8 mouse cellular contexts compared by ENCODE assay signal in genomic region chr5:146867246-146867945, GRCm38 (mm10). TPM values are rescaled to one million over a fixed set of nuclear protein-coding genes. Genes with fewer than 3 reads are reported as not detected.
DNase-seq lines count a peak whose midpoint lies in the region; ATAC-seq and TF ChIP-seq lines count a peak whose summit lies in the region.

No protein-coding gene starts in this region.

- H3K4me2 ChIP-seq in heart, embryonic 13.5 days = peak overlapping the region; percentile 74
- H3K4me2 ChIP-seq in liver, embryonic 16.5 days (ENCODE audit: low read depth, low read length) = peak overlapping the region; percentile 36
- H3K4me2 ChIP-seq in neural tube, embryonic 13.5 days = peak overlapping the region; percentile 51

- H3K27ac ChIP-seq in embryonic fibroblast, embryonic 13.5 days (ENCODE audit: insufficient read depth, low read length) = peak overlapping the region; percentile 73
- peak overlapping the region; percentile 82 for H3K27ac ChIP-seq in heart, embryonic 13.5 days (replicated peaks)
- peak overlapping the region; percentile 4 for H3K27ac ChIP-seq in liver, embryonic 16.5 days (ENCODE audit: low read length)
- H3K27ac ChIP-seq in neural tube, embryonic 13.5 days (replicated peaks) = peak overlapping the region; percentile 42

- peak; percentile 47; the same call in 1 of the 2 replicates for ATAC-seq in heart, embryonic 13.5 days (ENCODE audit: extremely low read depth, insufficient number of reproducible peaks, low FRiP score, low TSS enrichment)
- peak; percentile 80 for ATAC-seq in liver, embryonic 16.5 days (ENCODE audit: low read depth)
- peak; percentile 67 for ATAC-seq in neural tube, embryonic 13.5 days (ENCODE audit: low read depth)

- peak overlapping the region; percentile 68 for H3K9ac ChIP-seq in heart, embryonic 13.5 days
- 0 out of 2 replicates have a peak overlapping the region, but pooled peaks have one; percentile 6 for H3K9ac ChIP-seq in liver, embryonic 16.5 days (ENCODE audit: low read depth, low read length)
- peak overlapping the region; percentile 31; the same call in 1 of the 2 replicates for H3K9ac ChIP-seq in neural tube, embryonic 13.5 days

- H3K27me3 ChIP-seq in heart, embryonic 13.5 days (replicated peaks) = no peaks in the 10 kb centered on the region
- no peaks in the 10 kb centered on the region for H3K27me3 ChIP-seq in liver, embryonic 16.5 days (ENCODE audit: control insufficient read depth, insufficient read depth, low read depth, low read length)
- no peaks in the 10 kb centered on the region for H3K27me3 ChIP-seq in neural tube, embryonic 13.5 days

- TF ChIP-seq CTCF in embryonic fibroblast, embryonic 13.5 days (IDR thresholded peaks at IDR 0.05; ENCODE audit: borderline replicate concordance, insufficient read depth, low read length) = no peak

- peaks cover 3% of the 10 kb centered on the region; the same call in 1 of the 2 replicates for H3K9me3 ChIP-seq in heart, embryonic 13.5 days
- no peaks in the 10 kb centered on the region for H3K9me3 ChIP-seq in liver, embryonic 16.5 days (replicated peaks; ENCODE audit: control insufficient read depth, low read length)
- peaks cover 3% of the 10 kb centered on the region; the same call in 1 of the 2 replicates for H3K9me3 ChIP-seq in neural tube, embryonic 13.5 days

- no peaks in the 10 kb centered on the region for H3K36me3 ChIP-seq in heart, embryonic 13.5 days
- no peaks in the 10 kb centered on the region for H3K36me3 ChIP-seq in liver, embryonic 16.5 days (ENCODE audit: control insufficient read depth, insufficient read depth)
- no peaks in the 10 kb centered on the region for H3K36me3 ChIP-seq in neural tube, embryonic 13.5 days

- H3K4me3 ChIP-seq in embryonic fibroblast, embryonic 13.5 days (ENCODE audit: insufficient read depth, low read length) = 0 out of 2 replicates have a peak overlapping the region, but pooled peaks have one; percentile 5
- peak overlapping the region; percentile 47 for H3K4me3 ChIP-seq in heart, embryonic 13.5 days
- H3K4me3 ChIP-seq in liver, embryonic 16.5 days (ENCODE audit: low read depth, low read length) = no peak overlapping the region; the same call in 1 of the 2 replicates
- H3K4me3 ChIP-seq in neural tube, embryonic 13.5 days = peak overlapping the region; percentile 20

- DNase-seq in B cell, adult 2 months = peak; percentile 76
- peak; percentile 91 for DNase-seq in adipocyte (ENCODE audit: low spot score)
- peak; percentile 35 to 44 for DNase-seq in kidney, postnatal 36 days
- DNase-seq in thymus, postnatal 0 days (ENCODE audit: low spot score) = peak; percentile 39

- 3% methylated on average over 19 of the region's 19 CpGs for WGBS in heart, embryonic 13.5 days
- 2% methylated on average over 19 of the region's 19 CpGs for WGBS in liver, embryonic 16.5 days (ENCODE audit: insufficient replicate concordance)
- 7% methylated on average over 19 of the region's 19 CpGs for WGBS in neural tube, embryonic 13.5 days

- no peaks in the 10 kb centered on the region for H3K4me1 ChIP-seq in embryonic fibroblast, embryonic 13.5 days (ENCODE audit: control insufficient read depth, insufficient read depth, low read length)
- peaks cover 23% of the 10 kb centered on the region for H3K4me1 ChIP-seq in heart, embryonic 13.5 days
- H3K4me1 ChIP-seq in liver, embryonic 16.5 days (ENCODE audit: control insufficient read depth, low read depth, low read length) = peaks cover 28% of the 10 kb centered on the region
- peaks cover 8% of the 10 kb centered on the region for H3K4me1 ChIP-seq in neural tube, embryonic 13.5 days (replicated peaks)

- TF ChIP-seq POLR2A in embryonic fibroblast, embryonic 13.5 days (IDR thresholded peaks at IDR 0.05; ENCODE audit: low read depth, low read length) = peak; percentile 74

RNA-seq across cellular contexts. Expression of gene Rasl11a, which starts 22.5 kb away (rescaled TPM):
- 9.6 and 9.7 TPM in 2 replicates for polyA plus RNA-seq in embryonic fibroblast, embryonic 13.5 days (2011; ENCODE audit: insufficient read length, low read depth, missing spikeins)
- 8.1 and 10.7 TPM in 2 replicates for polyA plus RNA-seq in heart, embryonic 13.5 days (2015; fragmentation: Nextera tagmentation; extraction: Ambion mirVana)
- polyA plus RNA-seq in liver, embryonic 16.5 days (2015; fragmentation: Nextera tagmentation; extraction: Ambion mirVana) = 2.6 and 2.7 TPM in 2 replicates
- 23.1 and 24.9 TPM in 2 replicates for polyA plus RNA-seq in neural tube, embryonic 13.5 days (2015; fragmentation: Nextera tagmentation; extraction: Ambion mirVana)
- 8.5 and 8.6 TPM in 2 replicates for polyA plus RNA-seq in thymus, postnatal 0 days (2015; fragmentation: Nextera tagmentation; extraction: Ambion mirVana)

RNA-seq across cellular contexts. Expression of gene Rpl21, which starts 34.7 kb away (rescaled TPM):
- 87.4 and 122 TPM in 2 replicates for polyA plus RNA-seq in embryonic fibroblast, embryonic 13.5 days (2011; ENCODE audit: insufficient read length, low read depth, missing spikeins)
- 348 and 372 TPM in 2 replicates for polyA plus RNA-seq in heart, embryonic 13.5 days (2015; fragmentation: Nextera tagmentation; extraction: Ambion mirVana)
- polyA plus RNA-seq in liver, embryonic 16.5 days (2015; fragmentation: Nextera tagmentation; extraction: Ambion mirVana) = 251 and 280 TPM in 2 replicates
- 364 and 418 TPM in 2 replicates for polyA plus RNA-seq in neural tube, embryonic 13.5 days (2015; fragmentation: Nextera tagmentation; extraction: Ambion mirVana)
- 656 and 659 TPM in 2 replicates for polyA plus RNA-seq in thymus, postnatal 0 days (2015; fragmentation: Nextera tagmentation; extraction: Ambion mirVana)

Comparison
In these comparisons a context has a peak if more than half of its experiments do, and no peak if none do; other contexts are left out.
1. DNase-seq: peak in every context shown above with its lines; median percentile 91 in adipocyte; 76 in B cell, adult 2 months; 40 in kidney, postnatal 36 days; 39 in thymus, postnatal 0 days.
2. H3K27ac ChIP-seq: peak in every context shown above with its lines; median percentile 82 in heart, embryonic 13.5 days; 73 in embryonic fibroblast, embryonic 13.5 days; 42 in neural tube, embryonic 13.5 days; 4 in liver, embryonic 16.5 days.
3. H3K9ac ChIP-seq: peak in every context shown above with its lines; median percentile 68 in heart, embryonic 13.5 days; 31 in neural tube, embryonic 13.5 days; 6 in liver, embryonic 16.5 days.